Mouse (Mus musculus): Measurements from ENCODE around the gene Hdc.

The Hdc gene

DNA sequence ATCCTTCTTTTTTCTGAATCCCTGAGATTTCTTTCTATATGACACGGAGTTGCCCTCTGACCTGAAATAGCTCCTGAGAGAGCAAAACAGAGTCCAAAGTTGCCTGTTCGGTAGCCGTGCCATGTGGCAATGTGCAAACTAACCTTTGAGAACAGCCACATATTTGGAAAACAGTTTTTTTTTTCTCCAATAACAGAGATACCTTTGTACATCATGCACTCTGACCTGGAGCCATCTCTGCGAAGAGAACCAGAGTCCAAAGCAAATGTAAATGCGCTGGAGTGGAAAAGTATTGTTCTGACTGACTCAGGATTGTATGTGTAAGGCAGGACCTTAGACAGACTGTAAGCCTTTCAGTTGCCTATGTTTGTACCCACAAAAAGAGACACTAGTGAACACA lies 63.6 kb downstream of the Hdc start:
- no peak for ATAC-seq (ENCODE audit: insufficient number of reproducible peaks, low FRiP score, low TSS enrichment)

- ATAC-seq (ENCODE audit: insufficient number of reproducible peaks, low FRiP score, low TSS enrichment), result no peak
These were observed 65.8 kb downstream of the Hdc start for GRCm38 (mm10) chr2:126553291-126553639.

GRCm38 (mm10) chr2:126552357-126553290 lies 66.5 kb downstream of the Hdc start, which contains the start of gene Slc27a2:
Gene Slc27a2, plus strand, starts transcription at chr2:126552407.
- ATAC-seq (ENCODE audit: insufficient number of reproducible peaks, low FRiP score, low TSS enrichment), result no peak

DNA sequence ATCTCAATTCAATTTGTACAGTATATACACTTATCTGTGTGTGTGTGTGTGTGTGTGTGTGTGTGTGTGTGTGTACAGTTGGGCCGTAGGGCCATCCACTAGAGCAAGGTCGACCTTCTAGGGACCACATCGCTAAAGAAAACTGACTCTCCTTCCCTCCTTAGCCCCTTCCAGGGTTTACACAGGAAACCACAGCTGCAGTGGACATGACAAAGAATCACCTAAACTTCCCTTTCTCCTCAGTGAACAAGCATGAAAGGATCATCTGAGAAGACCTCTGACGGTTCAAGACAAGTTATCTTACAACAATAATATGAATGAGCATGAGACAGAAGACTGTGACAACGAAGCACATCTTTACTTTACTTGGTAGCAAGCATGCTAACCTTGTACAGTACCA lies 67.2 kb downstream of the Hdc start:
- no peak for ATAC-seq (ENCODE audit: insufficient number of reproducible peaks, low FRiP score, low TSS enrichment)

GRCm38 (mm10) chr2:126551244-126551890 lies 67.7 kb downstream of the Hdc start:
- ATAC-seq (ENCODE audit: insufficient number of reproducible peaks, low FRiP score, low TSS enrichment), result no peak

GRCm38 (mm10) chr2:126549681-126550080 lies 69.4 kb downstream of the Hdc start:
- no peak for ATAC-seq (ENCODE audit: insufficient number of reproducible peaks, low FRiP score, low TSS enrichment)

DNA sequence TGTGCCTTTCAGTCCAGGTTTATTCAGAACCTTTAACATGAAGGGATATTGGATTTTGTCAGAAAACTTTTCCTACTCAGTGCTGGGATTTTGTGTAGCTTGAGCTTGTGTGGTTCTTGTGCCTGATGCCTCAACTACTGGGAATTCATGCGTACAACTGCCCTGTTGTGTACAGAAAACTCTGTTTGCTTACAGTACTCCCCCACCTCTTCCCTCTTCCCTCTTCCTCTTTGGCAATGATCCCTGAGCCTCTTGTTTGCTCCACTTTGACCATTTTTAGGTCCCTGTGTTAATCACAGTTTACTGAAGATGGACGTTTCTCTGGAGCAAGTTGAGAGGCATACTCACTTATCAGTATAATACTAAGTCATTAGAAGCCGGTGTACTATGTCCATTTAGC lies 72.7 kb downstream of the Hdc start:
- no peak for ATAC-seq (ENCODE audit: insufficient number of reproducible peaks, low FRiP score, low TSS enrichment)

GRCm38 (mm10) chr2:126545297-126545696 lies 73.8 kb downstream of the Hdc start:
- ATAC-seq (ENCODE audit: insufficient number of reproducible peaks, low FRiP score, low TSS enrichment), result no peak

All from cerebellum, adult (tissue).